Mouse (Mus musculus): ENCODE data around the gene Abcb4.
"Not testable (repeated sequence)": the region's sequence is repeated elsewhere in the genome, so short reads cannot be mapped to it uniquely, and the experiment has no call there.

Gene Abcb4

DNA sequence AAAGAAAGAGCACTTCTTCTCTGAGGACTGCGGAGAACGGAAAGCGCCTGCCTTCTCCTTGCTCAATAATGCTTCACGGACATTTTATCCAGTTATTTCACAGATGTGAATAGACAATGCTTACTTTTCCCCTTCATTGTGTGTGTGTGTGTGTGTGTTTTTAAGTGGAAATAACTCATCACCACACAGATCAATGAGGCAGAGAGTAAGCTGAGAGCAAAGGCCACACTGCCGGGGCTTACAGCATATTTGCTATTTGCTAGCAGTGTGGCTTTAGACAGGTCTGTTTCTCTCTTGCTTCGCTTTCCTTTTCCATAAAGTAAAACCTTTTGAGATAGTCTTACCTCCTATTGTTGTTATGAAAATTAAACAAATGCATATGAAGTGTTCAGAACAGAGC is 11.0 kb downstream of the Abcb4 start:
- no peak for DNase-seq (ENCODE audit: low read depth, low spot score)

DNA sequence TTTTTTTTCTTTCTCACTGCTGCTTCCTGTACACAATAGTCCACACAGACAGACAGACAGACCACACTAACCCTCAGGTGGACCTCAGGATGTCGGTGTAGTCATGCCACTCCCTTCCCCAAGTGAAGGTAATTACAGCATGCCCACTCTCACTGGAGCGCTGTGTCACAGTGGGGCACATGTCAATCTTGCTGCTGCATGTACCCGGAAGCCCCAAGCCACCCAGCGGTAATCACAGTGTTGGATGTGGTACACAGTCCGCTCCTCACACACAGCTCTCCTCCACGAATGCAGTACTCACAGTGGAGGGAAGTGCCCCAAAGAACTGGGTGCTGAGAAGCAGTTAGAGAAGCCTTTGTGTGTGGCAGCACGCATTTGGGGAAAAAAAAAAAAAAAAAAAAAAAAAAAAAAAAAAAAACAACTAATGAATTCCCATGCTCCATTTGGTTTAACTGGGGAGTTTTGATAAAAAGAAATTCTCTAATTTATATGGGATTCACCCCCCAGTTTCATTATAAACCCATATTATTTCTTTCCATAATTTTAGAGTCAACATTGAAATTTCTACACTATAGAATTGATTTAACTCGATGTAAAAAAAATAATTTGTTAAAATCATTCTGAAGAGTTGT is 18.2 kb downstream of the Abcb4 start:
- DNase-seq (ENCODE audit: low read depth, low spot score) = no peak

- no peak for DNase-seq (ENCODE audit: low read depth, low spot score)
Observed at GRCm38 (mm10) chr5:8916400-8916799, 22.9 kb downstream of the Abcb4 start.

- DNase-seq (ENCODE audit: low read depth, low spot score) = no peak
Observed at GRCm38 (mm10) chr5:8917069-8917468, 23.6 kb downstream of the Abcb4 start.

DNA sequence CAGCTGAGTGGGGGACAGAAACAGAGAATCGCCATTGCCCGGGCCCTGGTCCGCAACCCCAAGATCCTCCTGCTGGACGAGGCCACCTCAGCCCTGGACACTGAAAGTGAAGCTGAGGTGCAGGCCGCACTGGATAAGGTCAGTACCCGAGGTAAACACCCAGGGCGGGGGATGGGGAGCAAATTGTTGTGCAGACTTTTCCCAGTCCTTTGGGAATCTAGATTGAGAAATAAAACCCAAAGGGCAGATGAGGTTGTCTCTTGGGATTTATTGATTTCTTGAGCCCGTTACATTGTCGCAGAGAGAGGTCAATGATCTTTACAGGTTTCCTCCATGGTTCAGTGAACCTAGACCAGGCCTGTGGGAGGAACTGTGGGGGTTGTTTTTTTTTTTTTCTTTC is 34.9 kb downstream of the Abcb4 start:
- DNase-seq (ENCODE audit: low read depth, low spot score) = no peak

GRCm38 (mm10) chr5:8937965-8938364 is 44.4 kb downstream of the Abcb4 start:
- DNase-seq (ENCODE audit: low read depth, low spot score) = no peak

DNA sequence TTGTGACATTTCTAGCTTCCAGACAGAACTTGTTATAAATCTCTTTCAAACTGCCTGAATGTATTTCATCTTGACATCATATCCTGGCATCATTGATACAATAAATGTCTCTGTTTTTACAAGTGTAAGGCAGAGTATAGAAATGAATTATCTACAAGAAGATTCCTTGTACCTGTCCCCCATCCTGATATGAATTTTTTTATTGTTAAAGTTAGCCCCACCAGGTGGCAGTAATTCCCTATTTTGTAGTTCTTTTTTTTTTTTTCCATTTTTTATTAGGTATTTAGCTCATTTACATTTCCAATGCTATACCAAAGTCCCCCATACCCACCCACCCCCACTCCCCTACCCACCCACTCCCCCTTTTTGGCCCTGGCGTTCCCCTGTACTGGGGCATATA is 47.7 kb downstream of the Abcb4 start:
- not testable (repeated sequence) for DNase-seq (ENCODE audit: low read depth, low spot score)

DNA sequence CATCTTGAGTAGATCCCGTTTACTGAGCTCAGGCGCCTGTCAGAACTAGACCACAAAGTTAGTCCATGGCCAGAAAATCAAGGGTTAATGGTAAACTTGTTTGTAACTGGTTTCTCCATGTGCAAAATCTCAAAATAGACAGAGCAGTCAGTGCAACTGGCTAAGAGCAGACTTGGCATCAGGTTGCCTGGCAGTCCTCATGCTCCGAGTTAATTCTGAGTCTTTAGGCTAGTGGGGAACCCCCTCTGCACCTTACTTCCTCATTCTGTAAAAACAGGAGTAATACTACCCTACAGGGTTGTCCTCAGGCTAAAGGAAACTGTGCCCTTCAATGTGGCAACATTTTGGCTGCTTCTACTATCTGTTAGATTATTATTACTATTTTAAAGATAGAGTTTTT is 50.3 kb downstream of the Abcb4 start:
- DNase-seq (ENCODE audit: low read depth, low spot score) = no peak

DNA sequence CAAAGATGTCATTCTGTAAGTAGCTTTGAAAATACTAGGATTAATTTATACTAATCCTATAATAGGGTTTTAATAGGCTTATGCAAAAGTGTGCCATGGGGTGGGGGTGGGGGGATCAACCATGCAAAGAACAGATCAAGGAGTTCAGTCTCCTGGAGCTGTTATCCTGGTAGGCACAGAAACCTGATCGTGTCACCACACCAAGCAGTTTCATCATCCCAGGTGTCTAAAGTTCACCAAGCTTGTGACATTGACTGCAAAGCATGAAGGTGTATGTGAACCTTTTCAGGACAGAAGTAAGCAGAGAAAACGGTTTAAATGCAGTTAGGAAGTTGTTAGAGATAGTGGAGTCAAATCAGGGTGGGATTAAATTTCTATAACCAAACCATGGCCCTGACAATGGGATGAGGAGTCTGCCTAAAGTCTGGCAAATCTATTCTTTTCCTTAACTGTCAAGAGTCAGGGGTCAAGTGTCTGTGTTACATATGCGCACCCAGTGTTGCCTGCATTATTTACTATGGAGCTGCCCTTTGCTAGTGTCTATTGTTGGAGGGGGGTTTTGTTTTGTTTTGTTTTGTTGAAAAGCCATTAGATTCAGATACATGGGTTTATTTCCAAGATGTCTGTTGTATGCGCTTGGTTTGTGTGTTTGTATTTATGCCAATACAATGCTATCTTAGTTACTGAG is 54.0 kb downstream of the Abcb4 start:
- no peak for DNase-seq (ENCODE audit: low read depth, low spot score)

DNA sequence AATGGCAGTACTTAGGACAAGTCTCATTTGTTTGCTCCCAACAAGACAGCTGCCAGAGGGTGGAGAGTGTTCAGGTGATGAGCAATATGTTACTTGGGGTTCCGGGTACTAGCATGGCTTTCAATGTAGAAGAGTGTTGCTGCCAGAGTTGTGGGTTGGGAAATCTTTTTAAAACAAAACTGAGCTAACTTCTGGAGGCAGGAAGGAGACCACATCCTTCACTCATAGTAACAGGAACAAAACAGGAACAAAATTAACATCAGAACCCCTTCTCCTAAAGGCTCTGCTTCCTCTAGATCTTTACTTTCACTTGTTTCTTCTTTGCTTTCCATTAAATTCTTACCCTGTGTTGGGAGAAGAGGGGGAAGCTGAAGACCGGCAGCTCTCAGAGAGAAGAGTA is 60.1 kb downstream of the Abcb4 start:
- DNase-seq (ENCODE audit: low read depth, low spot score) = no peak

DNA sequence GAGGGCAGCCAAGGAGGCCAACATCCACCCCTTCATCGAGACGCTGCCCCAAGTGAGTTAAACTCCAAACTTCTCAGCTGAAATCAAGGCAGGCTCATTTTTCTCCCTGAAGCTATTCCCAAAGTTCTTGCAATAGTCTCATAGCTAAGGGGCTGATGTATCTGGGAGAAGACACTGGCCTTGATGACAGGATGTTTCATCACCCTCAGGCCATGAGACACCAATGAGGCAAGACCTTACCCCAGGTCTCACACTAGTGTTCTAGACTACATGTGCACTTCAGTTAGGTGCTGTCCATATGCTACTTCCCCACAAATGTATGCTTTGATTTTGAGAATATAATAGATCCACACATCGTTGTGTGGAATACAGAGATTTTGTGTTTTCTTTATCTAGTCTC is 62.0 kb downstream of the Abcb4 start:
- DNase-seq (ENCODE audit: low read depth, low spot score) = no peak

DNA sequence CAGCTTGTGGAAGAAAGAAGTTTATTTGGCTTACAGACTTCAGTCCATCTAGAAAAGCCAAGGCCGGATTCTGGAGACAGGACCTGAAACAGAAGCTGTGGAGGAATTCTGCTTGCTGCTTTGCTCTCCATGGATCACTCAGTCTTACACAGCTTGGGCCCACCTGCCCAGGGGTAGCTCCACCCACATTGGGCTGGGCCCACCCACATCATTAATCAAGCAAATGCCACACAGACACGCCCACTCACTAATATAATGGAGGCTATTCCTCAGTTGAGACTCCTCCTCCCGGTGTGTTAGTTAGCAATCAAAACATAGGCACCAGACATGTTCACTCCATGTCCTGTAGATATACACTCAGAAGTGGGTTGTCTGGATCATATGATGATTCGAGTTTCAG is 67.0 kb downstream of the Abcb4 start:
- no peak for DNase-seq (ENCODE audit: low read depth, low spot score)

- DNase-seq (ENCODE audit: low read depth, low spot score) = no peak
Observed at GRCm38 (mm10) chr5:8964487-8964886, 71.0 kb downstream of the Abcb4 start.

- DNase-seq (ENCODE audit: low read depth, low spot score) = no peak
Observed at GRCm38 (mm10) chr5:8970694-8971093, 77.2 kb downstream of the Abcb4 start.

DNA sequence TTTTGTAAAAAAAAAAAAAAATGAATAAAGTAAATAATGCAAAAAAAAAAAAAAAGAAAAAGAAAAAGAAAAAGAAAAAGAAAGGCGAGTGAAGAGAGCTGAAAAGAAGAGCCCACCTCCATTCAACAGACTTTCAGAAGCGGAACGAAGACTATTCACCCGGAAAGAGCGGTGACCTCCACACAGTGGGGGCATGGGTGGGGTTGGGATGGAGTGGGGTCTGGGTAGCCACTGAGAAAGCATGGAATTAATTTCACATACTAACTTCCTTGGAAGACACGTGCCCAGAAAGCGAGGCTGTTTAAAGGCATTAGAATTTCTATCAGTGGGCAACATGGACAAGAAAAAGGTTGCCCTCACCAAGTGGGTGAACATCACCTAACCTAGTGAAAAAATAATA is 78.8 kb downstream of the Abcb4 start:
- DNase-seq (ENCODE audit: low read depth, low spot score) = no peak

DNA sequence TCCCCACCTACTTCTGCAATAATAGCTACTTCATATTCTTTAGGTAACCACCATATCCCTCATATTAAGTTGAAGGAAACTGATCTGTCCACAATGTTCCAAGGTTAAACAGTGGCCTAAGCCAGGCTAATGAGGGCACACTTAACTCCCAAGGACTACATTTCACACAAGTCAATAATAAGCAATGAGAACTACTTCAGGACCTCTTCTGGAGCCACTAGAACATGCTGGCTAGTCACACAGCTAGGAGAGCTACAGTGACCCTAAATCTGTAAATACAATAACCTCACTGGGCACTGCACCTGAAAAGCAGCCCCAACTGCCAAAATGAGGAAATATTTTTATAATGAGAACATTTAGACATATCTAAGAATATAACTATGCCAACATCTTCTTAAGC is 81.2 kb downstream of the Abcb4 start:
- no peak for DNase-seq (ENCODE audit: low read depth, low spot score)

- DNase-seq (ENCODE audit: low read depth, low spot score) = no peak
Observed at GRCm38 (mm10) chr5:8985470-8985869, 92.0 kb downstream of the Abcb4 start.

DNA sequence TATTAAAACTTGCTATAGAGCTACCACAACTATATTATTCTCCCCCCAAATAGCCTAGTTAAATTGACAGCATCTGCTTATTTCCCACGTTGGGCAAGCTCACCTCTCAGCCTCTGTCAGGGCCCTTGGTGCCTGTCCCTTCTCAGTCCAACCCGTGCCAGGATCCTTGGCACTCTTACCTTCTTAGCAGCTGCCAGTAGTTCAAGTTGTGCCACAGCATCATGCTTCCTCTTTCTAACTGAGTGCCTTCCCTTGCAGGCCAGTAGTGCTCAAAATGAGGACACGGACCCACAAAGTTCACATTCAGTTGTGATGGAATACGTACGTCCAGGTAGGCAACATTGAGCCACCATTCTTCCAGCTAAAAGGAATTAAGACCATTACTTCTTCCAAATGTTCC is 94.4 kb downstream of the Abcb4 start:
- no peak for DNase-seq (ENCODE audit: low read depth, low spot score)

GRCm38 (mm10) chr5:8990526-8990925 is 97.0 kb downstream of the Abcb4 start:
- no peak for DNase-seq (ENCODE audit: low read depth, low spot score)

GRCm38 (mm10) chr5:8991626-8992025 is 98.1 kb downstream of the Abcb4 start:
- no peak for DNase-seq (ENCODE audit: low read depth, low spot score)

DNA sequence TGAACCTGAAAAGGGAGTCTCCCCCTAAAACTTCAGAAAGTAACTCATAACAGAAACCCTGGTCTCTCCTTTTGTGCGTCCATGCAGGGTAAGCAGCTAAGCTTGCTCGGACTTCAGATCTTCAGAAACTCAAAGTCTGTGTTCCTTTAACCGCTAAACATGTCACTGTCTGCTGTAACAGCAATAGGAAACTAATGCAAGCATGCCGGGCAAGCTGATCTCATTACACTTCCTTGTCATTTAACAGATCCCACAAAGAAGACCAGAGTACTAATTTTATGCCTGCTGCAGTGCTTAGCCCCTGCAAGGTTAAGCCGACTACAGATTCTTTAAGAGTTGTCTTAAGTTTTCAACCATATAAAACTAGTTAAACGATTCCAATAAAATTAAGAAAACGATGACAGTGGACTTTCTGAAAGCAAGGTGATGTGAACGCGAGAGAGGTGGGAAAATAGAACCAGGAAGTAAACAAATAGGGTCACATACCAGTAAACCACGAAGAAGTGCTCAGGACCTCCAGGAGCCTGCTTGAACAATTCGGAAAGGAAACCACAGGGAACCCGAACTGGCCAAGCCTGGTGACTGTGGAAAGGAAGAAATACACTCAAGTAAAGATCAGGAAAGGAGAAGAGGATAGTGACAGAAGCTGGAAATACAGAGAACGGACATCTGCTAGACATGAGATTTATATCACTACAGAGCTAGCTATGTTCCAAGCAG is 102.6 kb downstream of the Abcb4 start:
- DNase-seq (ENCODE audit: low read depth, low spot score) = no peak

DNA sequence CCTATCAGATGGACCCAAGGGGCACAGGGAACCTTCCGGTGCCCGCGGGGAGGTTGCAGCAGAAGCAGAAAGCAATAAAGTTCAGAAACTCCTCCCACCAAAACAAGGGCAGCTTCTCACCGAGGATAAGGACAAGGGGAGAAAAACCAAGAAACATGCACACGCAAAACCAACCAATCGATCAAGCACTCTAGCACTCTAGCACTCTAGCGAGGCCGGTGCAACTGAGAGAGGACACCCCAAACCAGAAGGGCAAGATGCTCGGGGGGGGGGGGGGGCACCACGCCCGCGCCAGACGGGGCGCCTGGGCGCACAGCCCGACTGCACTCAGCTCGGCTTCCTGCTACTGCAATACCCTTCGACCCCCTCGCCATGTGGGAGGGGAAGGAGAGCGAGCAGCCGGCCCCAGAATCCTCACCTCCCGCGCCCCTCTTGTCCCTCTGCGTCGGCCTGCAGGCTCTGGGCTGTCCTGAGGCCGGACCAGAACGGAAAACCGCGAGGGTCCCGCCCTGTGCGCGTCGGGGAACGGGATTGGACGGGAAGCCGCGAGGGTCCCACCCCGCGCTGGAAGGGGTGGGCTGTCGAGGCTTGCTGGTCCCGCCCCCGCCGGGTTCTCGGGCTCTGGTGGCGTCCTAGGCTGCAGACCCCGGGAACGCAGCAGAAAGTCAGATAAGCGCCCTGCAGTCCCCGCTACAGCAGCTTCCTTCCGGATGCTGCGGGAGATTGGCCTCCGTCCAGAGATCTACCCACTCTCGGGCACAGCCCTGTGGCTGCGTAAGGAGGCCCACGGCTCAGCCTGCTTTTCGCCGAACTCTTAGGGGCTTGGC is 103.4 kb downstream of the Abcb4 start, which contains the start of gene Crot:
Gene Crot, minus strand, starts transcription at position 639 of the 827 bp plus-strand sequence.
- DNase-seq (ENCODE audit: low read depth, low spot score) = peak; percentile 74

Data from retina, postnatal 7 days (tissue).